Mouse (Mus musculus) liver, postnatal 0 days (tissue): ENCODE measurements at regions not wholly inside any gene's neighbourhood (a gene's known extent, or its start where the extent isn't known, plus 50 kb on each side); places are given as distances from the start of the nearest gene placed in this dataset.

Experiments
- CTCF ChIP-seq: sonication (generic); IDR thresholded peaks from 2 replicates; pipeline ENCODE4 v1.5.1; 2016; ENCODE audit warnings: antibody characterized with exemption, low read depth
- EP300 ChIP-seq: IDR thresholded peaks from 2 replicates; pipeline ENCODE4 v1.6.1; 2016; ENCODE audit warnings: antibody characterized with exemption, low read depth, mild to moderate bottlenecking

DNA sequence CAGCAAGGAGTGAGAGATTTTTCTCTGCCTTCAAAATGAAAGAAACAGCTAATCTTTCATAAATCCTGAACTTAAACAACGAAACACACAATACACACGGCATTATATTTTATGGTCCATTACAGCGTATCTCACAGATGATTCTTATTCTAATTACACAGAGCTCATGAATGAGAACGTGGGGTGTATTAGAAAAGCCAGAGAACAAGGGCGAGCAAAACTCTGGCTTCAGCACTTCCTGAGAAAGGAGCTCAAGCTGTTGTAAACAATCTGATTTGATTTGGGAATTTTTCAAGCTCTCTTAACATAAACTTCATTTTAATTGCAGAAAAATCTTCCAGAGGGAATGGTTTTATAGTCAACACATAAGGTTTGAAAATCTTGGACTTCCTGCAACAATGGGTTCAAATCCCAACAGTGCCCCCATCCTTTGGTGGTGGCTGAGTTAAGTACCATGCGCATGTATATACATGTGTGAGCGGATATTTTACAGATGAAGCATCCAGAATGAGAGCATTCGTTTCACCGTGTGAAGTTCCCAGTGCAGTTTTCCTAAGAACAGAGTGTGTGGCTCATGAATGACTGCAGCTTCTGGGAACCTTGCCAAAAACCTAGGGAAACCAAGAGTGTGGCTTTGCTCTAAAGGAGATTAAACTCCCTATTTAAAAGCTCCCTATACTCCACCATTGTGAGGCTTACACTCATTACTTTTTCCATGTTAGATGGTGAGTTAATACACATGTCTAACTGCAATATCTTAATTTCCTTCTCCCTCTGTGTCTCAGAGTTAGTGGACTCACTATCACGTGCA lies 587.5 kb upstream of the Manea start:
- TF ChIP-seq CTCF, result no peak
- no peak for TF ChIP-seq EP300
